Mouse (Mus musculus) MEL (cell line): ENCODE results near the gene Sin3b. TPM values are rescaled to one million over a fixed set of nuclear protein-coding genes. Genes with fewer than 3 reads are reported as not detected.
A peak's percentile ranks its signal among the peaks of the same experiment; 100 is the strongest.

Source experiments
- DNase-seq: peaks from one replicate; pipeline ENCODE4 v3.0.0; 2011; ENCODE audit warnings: low read depth, low spot score
- H3K27ac ChIP-seq: 2 replicates; pipeline ENCODE4 v1.5.1; 2012; ENCODE audit warnings: low read depth, mild to moderate bottlenecking, control low read depth, low read length, moderate library complexity; ENCODE audit not compliant: control insufficient read depth
- H3K27me3 ChIP-seq, 2 experiments: fragments of 150-350 bp in 1 of 2; sonication (generic) in 1 of 2; 2 replicates each; pipeline ENCODE4 v1.6.1; 2012; ENCODE audit warnings: low read length in 2 of 2, mild to moderate bottlenecking in 2 of 2, improper control_type of control experiment in 1 of 2, moderate library complexity in 1 of 2; ENCODE audit not compliant: insufficient read depth in 2 of 2, control insufficient read depth in 1 of 2
- H3K36me3 ChIP-seq, 2 experiments: 2 replicates each; pipeline ENCODE4 v1.6.1; 2012 to 2014; ENCODE audit warnings: low read length in 2 of 2, improper control_type of control experiment in 1 of 2, inconsistent platforms in 1 of 2, mild to moderate bottlenecking in 1 of 2; ENCODE audit not compliant: insufficient read depth in 2 of 2, control insufficient read depth in 1 of 2
- H3K4me1 ChIP-seq, 2 experiments: fragments of 150-350 bp in 1 of 2; sonication (generic) in 1 of 2; 2 replicates each; pipeline ENCODE4 v1.6.1; 2012; ENCODE audit warnings: low read length in 2 of 2, improper control_type of control experiment in 1 of 2, mild to moderate bottlenecking in 1 of 2; ENCODE audit not compliant: insufficient read depth in 2 of 2, control insufficient read depth in 1 of 2
- H3K4me3 ChIP-seq, 2 experiments: fragments of 150-350 bp in 1 of 2; sonication (generic) in 1 of 2; 2 replicates each; pipeline ENCODE4 v1.5.1; 2012; ENCODE audit warnings: low read depth in 2 of 2, low read length in 2 of 2, mild to moderate bottlenecking in 2 of 2, moderate library complexity in 2 of 2, control low read depth in 1 of 2, improper control_type of control experiment in 1 of 2; ENCODE audit not compliant: control insufficient read depth in 1 of 2, insufficient read depth in 1 of 2
- H3K79me2 ChIP-seq: 2 replicates; pipeline ENCODE4 v1.6.1; 2012; ENCODE audit warnings: mild to moderate bottlenecking, low read length, moderate library complexity; ENCODE audit not compliant: control insufficient read depth, poor library complexity, insufficient read depth
- H3K9ac ChIP-seq: 2 replicates; pipeline ENCODE4 v1.6.1; 2012; ENCODE audit warnings: low read depth, mild to moderate bottlenecking, control low read depth, low read length, moderate library complexity; ENCODE audit not compliant: control insufficient read depth, poor library complexity, severe bottlenecking
- H3K9me3 ChIP-seq: fragments of 150-350 bp; sonication (generic); replicated peaks from 2 replicates; pipeline ENCODE4 v1.6.1; 2012; ENCODE audit warnings: mild to moderate bottlenecking, low read length, improper control_type of control experiment, moderate library complexity; ENCODE audit not compliant: insufficient read depth
- BHLHE40 ChIP-seq: IDR thresholded peaks from 2 replicates; pipeline ENCODE4 v1.6.1; 2012; ENCODE audit warnings: low read depth, mild to moderate bottlenecking, inconsistent platforms, low read length, improper control_type of control experiment, borderline replicate concordance
- CTCF ChIP-seq, 3 experiments: IDR thresholded peaks in 2 of 3; conservative IDR thresholded peaks in 1 of 3; 2 replicates each; pipeline ENCODE4 v1.5.1; 2011 to 2012; ENCODE audit warnings: low read length in 3 of 3, low read depth in 2 of 3, mild to moderate bottlenecking in 2 of 3, improper control_type of control experiment in 1 of 3, inconsistent platforms in 1 of 3, mixed read lengths in 1 of 3, moderate library complexity in 1 of 3; ENCODE audit not compliant: control insufficient read depth in 1 of 3, insufficient read depth in 1 of 3, poor library complexity in 1 of 3, severe bottlenecking in 1 of 3
- E2F4 ChIP-seq: IDR thresholded peaks from 2 replicates; pipeline ENCODE4 v1.6.1; 2011; ENCODE audit warnings: low read depth, low read length, improper control_type of control experiment, borderline replicate concordance
- ETS1 ChIP-seq: IDR thresholded peaks from 2 replicates; pipeline ENCODE4 v1.6.1; 2012; ENCODE audit warnings: low read depth, mild to moderate bottlenecking, inconsistent platforms, low read length, improper control_type of control experiment, moderate library complexity
- JUND ChIP-seq: IDR thresholded peaks from 2 replicates; pipeline ENCODE4 v1.6.1; 2011; ENCODE audit warnings: low read depth, mild to moderate bottlenecking, improper control_type of control experiment, low read length
- MAX ChIP-seq: IDR thresholded peaks from 2 replicates; pipeline ENCODE4 v1.6.1; 2011; ENCODE audit warnings: low read length, improper control_type of control experiment
- MEF2A ChIP-seq: IDR thresholded peaks from 2 replicates; pipeline ENCODE4 v1.6.1; 2014; ENCODE audit warnings: low read depth, mild to moderate bottlenecking, inconsistent platforms, low read length, improper control_type of control experiment; ENCODE audit not compliant: poor library complexity, insufficient replicate concordance, severe bottlenecking; ENCODE audit errors: extremely low read depth
- MXI1 ChIP-seq: IDR thresholded peaks from 2 replicates; pipeline ENCODE4 v1.6.1; 2011; ENCODE audit warnings: mild to moderate bottlenecking, low read depth, low read length, improper control_type of control experiment
- MYB ChIP-seq: IDR thresholded peaks from 2 replicates; pipeline ENCODE4 v1.6.1; 2011; ENCODE audit warnings: mild to moderate bottlenecking, low read depth, low read length, improper control_type of control experiment
- NRF1 ChIP-seq: IDR thresholded peaks from 2 replicates; pipeline ENCODE4 v1.6.1; 2014; ENCODE audit warnings: low read depth, mild to moderate bottlenecking, inconsistent platforms, low read length, improper control_type of control experiment, moderate library complexity; ENCODE audit not compliant: poor library complexity, insufficient read depth, severe bottlenecking
- POLR2AphosphoS2 ChIP-seq: IDR thresholded peaks from 2 replicates; pipeline ENCODE4 v1.6.1; 2011; ENCODE audit warnings: low read length, improper control_type of control experiment
- RAD21 ChIP-seq: IDR thresholded peaks from 2 replicates; pipeline ENCODE4 v1.6.1; 2011; ENCODE audit warnings: mild to moderate bottlenecking, low read depth, low read length, improper control_type of control experiment
- RCOR1 ChIP-seq: IDR thresholded peaks from 2 replicates; pipeline ENCODE4 v1.6.1; 2012; ENCODE audit warnings: low read depth, mild to moderate bottlenecking, inconsistent platforms, low read length, improper control_type of control experiment
- SIN3A ChIP-seq: IDR thresholded peaks from 2 replicates; pipeline ENCODE4 v1.6.1; 2012; ENCODE audit warnings: low read length, improper control_type of control experiment, inconsistent platforms
- TAL1 ChIP-seq: IDR thresholded peaks from 2 replicates; pipeline ENCODE4 v1.6.1; 2012; ENCODE audit warnings: mild to moderate bottlenecking, inconsistent platforms, low read length, moderate library complexity, mixed read lengths
- TBP ChIP-seq: IDR thresholded peaks from 2 replicates; pipeline ENCODE4 v1.8.0; 2011; ENCODE audit warnings: low read depth, low read length, improper control_type of control experiment
- TCF12 ChIP-seq: IDR thresholded peaks from 2 replicates; pipeline ENCODE4 v1.6.1; 2014; ENCODE audit warnings: low read depth, mild to moderate bottlenecking, inconsistent platforms, low read length, improper control_type of control experiment, moderate library complexity
- UBTF ChIP-seq: IDR thresholded peaks from 2 replicates; pipeline ENCODE4 v1.6.1; 2012; ENCODE audit warnings: low read depth, mild to moderate bottlenecking, inconsistent platforms, low read length, improper control_type of control experiment, moderate library complexity, borderline replicate concordance; ENCODE audit not compliant: insufficient read depth
- USF2 ChIP-seq, 2 experiments: IDR thresholded peaks; 2 replicates each; pipeline ENCODE4 v1.6.1; 2011 to 2012; ENCODE audit warnings: improper control_type of control experiment in 2 of 2, low read length in 2 of 2, borderline replicate concordance in 1 of 2, inconsistent platforms in 1 of 2, low read depth in 1 of 2, mild to moderate bottlenecking in 1 of 2; ENCODE audit not compliant: insufficient read depth in 1 of 2
- ZKSCAN1 ChIP-seq: IDR thresholded peaks from 2 replicates; pipeline ENCODE4 v1.6.1; 2012; ENCODE audit warnings: low read depth, mild to moderate bottlenecking, inconsistent platforms, low read length, improper control_type of control experiment, moderate library complexity
- ZMIZ1 ChIP-seq: IDR thresholded peaks from 2 replicates; pipeline ENCODE4 v1.6.1; 2012; ENCODE audit warnings: low read depth, mild to moderate bottlenecking, inconsistent platforms, low read length, improper control_type of control experiment, moderate library complexity
- polyA plus RNA-seq, 2 experiments: library from polyadenylated mRNA; stranded (reverse) in 1 of 2; unstranded in 1 of 2; fragments of >175 nt in 1 of 2; fragments of >200 nt in 1 of 2; gene quantifications; 2 replicates each; pipeline versions ENCODE4 v1.2.1 to v1.2.4; 2012; ENCODE audit warnings: low replicate concordance in 2 of 2, low read depth in 1 of 2; ENCODE audit not compliant: insufficient read length in 2 of 2, insufficient read depth in 1 of 2, missing spikeins in 1 of 2
- total RNA-seq: library from RNA; depleted of rRNA; stranded (reverse); fragments of 300-350 nt; gene quantifications from 2 replicates; pipeline ENCODE4 v1.2.3, GENCODE M21; 2012

The Sin3b gene
- total and polyA plus RNA-seq, 3 experiments, result 115 to 139 TPM; not detected in 1

DNA sequence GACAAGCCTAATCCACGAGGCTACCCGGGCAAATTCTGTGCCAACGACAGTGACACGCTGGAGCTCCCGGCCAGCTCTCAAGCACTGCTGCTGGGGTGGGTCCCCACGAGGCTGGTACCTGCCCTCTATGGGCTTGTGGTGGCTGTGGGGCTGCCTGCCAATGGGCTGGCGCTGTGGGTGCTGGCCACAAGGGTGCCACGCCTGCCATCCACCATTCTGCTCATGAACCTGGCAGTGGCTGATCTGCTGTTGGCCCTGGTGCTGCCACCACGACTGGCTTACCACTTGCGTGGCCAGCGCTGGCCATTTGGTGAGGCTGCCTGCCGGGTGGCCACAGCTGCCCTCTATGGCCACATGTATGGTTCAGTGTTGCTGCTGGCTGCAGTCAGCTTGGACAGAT is 39.2 kb downstream of the Sin3b start:
- H3K27ac ChIP-seq, result no peak overlapping the region
- no peak overlapping the region for H3K9ac ChIP-seq
- no peak overlapping the region for H3K4me3 ChIP-seq
- no peak for TF ChIP-seq MXI1
- no peak for TF ChIP-seq UBTF
- no peak for TF ChIP-seq ZMIZ1
- TF ChIP-seq TCF12, result no peak
- no peak for TF ChIP-seq BHLHE40
- TF ChIP-seq ETS1, result no peak
- no peak for TF ChIP-seq ZKSCAN1
- TF ChIP-seq SIN3A, result no peak
- TF ChIP-seq USF2 (IDR thresholded peaks at IDR 0.05; ENCODE audit: borderline replicate concordance in 1 of 2, insufficient read depth in 1 of 2, low read depth in 1 of 2, low read length in 2 of 2), result no peak
- TF ChIP-seq CTCF (IDR thresholded peaks at IDR 0.05 in 2 of 3, conservative IDR thresholded peaks at IDR 0.05 in 1 of 3; ENCODE audit: control insufficient read depth in 1 of 3, insufficient read depth in 1 of 3, low read depth in 2 of 3, low read length in 3 of 3, poor library complexity in 1 of 3, severe bottlenecking in 1 of 3), result no peak
- TF ChIP-seq E2F4, result no peak
- no peak for TF ChIP-seq JUND
- TF ChIP-seq MYB, result no peak
- TF ChIP-seq RAD21, result no peak
- TF ChIP-seq NRF1, result no peak
- no peak for TF ChIP-seq MAX
- no peaks in the 10 kb centered on the region for H3K27me3 ChIP-seq
- no peaks in the 10 kb centered on the region for H3K9me3 ChIP-seq
- no peaks in the 10 kb centered on the region for H3K79me2 ChIP-seq
- DNase-seq, result no peak
- no peaks in the 10 kb centered on the region for H3K36me3 ChIP-seq
- no peaks in the 10 kb centered on the region for H3K4me1 ChIP-seq

DNA sequence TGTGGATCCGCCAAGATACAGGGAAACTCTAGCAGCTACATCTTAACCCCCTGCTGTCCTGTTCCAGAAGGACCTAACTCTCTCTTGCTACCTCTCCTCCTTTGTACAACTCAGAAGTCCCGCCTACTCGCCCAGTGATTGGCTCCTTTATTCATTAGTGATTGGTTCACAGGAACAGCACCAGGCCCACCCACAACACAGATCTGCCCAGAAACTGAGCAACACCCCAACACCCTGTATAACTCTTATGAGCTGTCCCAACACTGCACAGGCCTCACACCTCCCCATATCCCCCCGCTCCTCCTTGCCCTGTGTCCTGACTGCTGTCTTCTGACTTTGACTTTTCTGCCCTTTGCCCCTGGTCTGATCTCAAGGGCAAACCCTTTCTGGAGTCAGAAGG is 42.6 kb downstream of the Sin3b start:
- no peaks in the 10 kb centered on the region for H3K9me3 ChIP-seq
- TF ChIP-seq MEF2A (no peak), JUND (no peak), ETS1 (no peak), MAX (no peak), ZMIZ1 (no peak), TBP (no peak), RCOR1 (no peak), TAL1 (no peak), USF2 (IDR thresholded peaks at IDR 0.05; ENCODE audit: borderline replicate concordance in 1 of 2, insufficient read depth in 1 of 2, low read depth in 1 of 2, low read length in 2 of 2) (no peak), POLR2AphosphoS2 (no peak)
- no peaks in the 10 kb centered on the region for H3K36me3 ChIP-seq
- DNase-seq, result peak; percentile 16
- no peaks in the 10 kb centered on the region for H3K79me2 ChIP-seq
- no peak overlapping the region for H3K27ac ChIP-seq
- H3K27me3 ChIP-seq, result no peaks in the 10 kb centered on the region
- H3K9ac ChIP-seq, result no peak overlapping the region
- H3K4me3 ChIP-seq, result no peak overlapping the region
- no peaks in the 10 kb centered on the region for H3K4me1 ChIP-seq
